In the genomic region with DNA sequence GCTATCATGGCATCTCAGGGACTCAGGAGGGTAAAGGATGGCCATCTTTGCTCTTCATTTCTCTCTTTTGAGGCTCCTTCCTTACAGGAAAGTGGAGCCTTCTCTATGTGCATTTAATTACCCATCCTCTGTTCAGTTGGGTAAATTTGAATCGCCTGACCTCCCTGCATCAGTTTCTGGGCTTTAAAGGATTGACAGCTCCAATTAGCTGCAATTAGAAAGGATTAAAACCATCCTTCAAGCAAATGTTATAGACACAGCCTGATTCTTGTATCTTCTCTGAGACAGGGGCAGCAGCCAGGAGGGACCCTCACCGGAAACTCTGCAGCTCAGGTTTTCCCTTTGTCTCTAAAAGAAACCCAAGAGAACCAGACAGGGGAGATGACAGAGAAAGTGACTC, we compare ENCODE assay signal across 22 mouse cellular contexts.
DNase-seq lines count a peak whose midpoint lies in the region; ATAC-seq lines count a peak whose summit lies in the region.
"Had no signal": no experiment of that assay in that cellular context is flagged by ENCODE, and none has a peak within 500 bp of the region (broad histone marks: within the 10 kb centered on the region; RNA-seq: fewer than 3 reads in every experiment).

No protein-coding gene starts in this region.

- H3K27ac ChIP-seq in forebrain, embryonic 10.5 days = 0 out of 2 replicates have a peak overlapping the region, but pooled peaks have one; percentile 30
- H3K27ac ChIP-seq in forebrain, embryonic 16.5 days (ENCODE audit: low read length) = no peak overlapping the region
- H3K27ac ChIP-seq in hindbrain, embryonic 13.5 days = peak overlapping the region; percentile 41; the same call in 1 of the 2 replicates
- no peak overlapping the region for H3K27ac ChIP-seq in hindbrain, embryonic 16.5 days (ENCODE audit: low read depth, low read length)
- peak overlapping the region; percentile 22; the same call in 1 of the 2 replicates for H3K27ac ChIP-seq in midbrain, embryonic 14.5 days (replicated peaks; ENCODE audit: low read depth, low read length)
- H3K27ac ChIP-seq in midbrain, embryonic 11.5 days (ENCODE audit: low read depth, low read length) = no peak overlapping the region
- H3K27ac ChIP-seq: embryonic facial prominence, embryonic 13.5 days; forebrain, embryonic 15.5 days; hindbrain, embryonic 14.5 days had no signal

- WGBS in forebrain, embryonic 10.5 days = 12% methylated on average over 2 of the region's 2 CpGs
- WGBS in forebrain, embryonic 16.5 days = 4% methylated on average over 2 of the region's 2 CpGs
- 44% methylated on average over 2 of the region's 2 CpGs for WGBS in hindbrain, embryonic 13.5 days
- 39% methylated on average over 2 of the region's 2 CpGs for WGBS in hindbrain, embryonic 16.5 days
- 26% methylated on average over 2 of the region's 2 CpGs for WGBS in midbrain, embryonic 14.5 days
- 32% methylated on average over 2 of the region's 2 CpGs for WGBS in midbrain, embryonic 11.5 days

- no peaks in the 10 kb centered on the region for H3K9me3 ChIP-seq in forebrain, embryonic 10.5 days
- no peaks in the 10 kb centered on the region for H3K9me3 ChIP-seq in forebrain, embryonic 16.5 days (ENCODE audit: control insufficient read depth, low read length)
- H3K9me3 ChIP-seq in hindbrain, embryonic 13.5 days = no peaks in the 10 kb centered on the region
- no peaks in the 10 kb centered on the region for H3K9me3 ChIP-seq in hindbrain, embryonic 16.5 days (ENCODE audit: control insufficient read depth, low read length)
- no peaks in the 10 kb centered on the region for H3K9me3 ChIP-seq in midbrain, embryonic 14.5 days (ENCODE audit: control insufficient read depth, low read length)
- H3K9me3 ChIP-seq in midbrain, embryonic 11.5 days (ENCODE audit: control insufficient read depth, low read length) = no peaks in the 10 kb centered on the region
- H3K9me3 ChIP-seq: embryonic facial prominence, embryonic 13.5 days; forebrain, embryonic 15.5 days had no signal

- no peak overlapping the region for H3K4me3 ChIP-seq in forebrain, embryonic 10.5 days
- H3K4me3 ChIP-seq in forebrain, embryonic 16.5 days (replicated peaks; ENCODE audit: low read length) = no peak overlapping the region
- no peak overlapping the region for H3K4me3 ChIP-seq in hindbrain, embryonic 13.5 days
- H3K4me3 ChIP-seq in hindbrain, embryonic 16.5 days (ENCODE audit: low read length) = no peak overlapping the region
- H3K4me3 ChIP-seq in midbrain, embryonic 14.5 days (replicated peaks; ENCODE audit: low read depth, low read length) = no peak overlapping the region
- H3K4me3 ChIP-seq in midbrain, embryonic 11.5 days (ENCODE audit: low read depth, low read length) = no peak overlapping the region
- H3K4me3 ChIP-seq: embryonic facial prominence, embryonic 13.5 days; forebrain, embryonic 15.5 days had no signal

- ATAC-seq in forebrain, embryonic 16.5 days = no peak
- no peak for ATAC-seq in hindbrain, embryonic 13.5 days (ENCODE audit: low FRiP score)
- ATAC-seq in hindbrain, embryonic 16.5 days = no peak
- no peak for ATAC-seq in midbrain, embryonic 14.5 days (ENCODE audit: low FRiP score, low TSS enrichment)
- ATAC-seq in midbrain, embryonic 11.5 days (ENCODE audit: low FRiP score) = no peak
- ATAC-seq: CD4-positive, CD25-positive, alpha-beta regulatory T cell, adult 4 months; forebrain, embryonic 15.5 days; inflammation-experienced regulatory T-cells, adult 6 months had no signal

- no peaks in the 10 kb centered on the region for H3K36me3 ChIP-seq in forebrain, embryonic 10.5 days (replicated peaks)
- no peaks in the 10 kb centered on the region for H3K36me3 ChIP-seq in forebrain, embryonic 16.5 days (ENCODE audit: control insufficient read depth, insufficient read depth)
- H3K36me3 ChIP-seq in hindbrain, embryonic 13.5 days = no peaks in the 10 kb centered on the region
- H3K36me3 ChIP-seq in hindbrain, embryonic 16.5 days (ENCODE audit: control insufficient read depth, insufficient read depth, low read length) = no peaks in the 10 kb centered on the region
- no peaks in the 10 kb centered on the region for H3K36me3 ChIP-seq in midbrain, embryonic 14.5 days (ENCODE audit: control insufficient read depth, insufficient read depth, low read length)
- no peaks in the 10 kb centered on the region for H3K36me3 ChIP-seq in midbrain, embryonic 11.5 days (ENCODE audit: control insufficient read depth, insufficient read depth, low read length)
- H3K36me3 ChIP-seq: embryonic facial prominence, embryonic 13.5 days; forebrain, embryonic 15.5 days; G1E had no signal

- H3K9ac ChIP-seq in forebrain, embryonic 16.5 days (replicated peaks; ENCODE audit: low read depth, low read length) = no peak overlapping the region
- no peak overlapping the region for H3K9ac ChIP-seq in hindbrain, embryonic 13.5 days
- no peak overlapping the region for H3K9ac ChIP-seq in hindbrain, embryonic 16.5 days (ENCODE audit: low read depth, low read length)
- no peak overlapping the region for H3K9ac ChIP-seq in midbrain, embryonic 14.5 days (replicated peaks; ENCODE audit: low read length)
- no peak overlapping the region for H3K9ac ChIP-seq in midbrain, embryonic 11.5 days (ENCODE audit: low read length)
- H3K9ac ChIP-seq: embryonic facial prominence, embryonic 13.5 days; forebrain, embryonic 15.5 days; hindbrain, embryonic 14.5 days had no signal

- peaks cover 9% of the 10 kb centered on the region; the same call in 1 of the 2 replicates for H3K27me3 ChIP-seq in forebrain, embryonic 10.5 days (ENCODE audit: poor library complexity, severe bottlenecking)
- H3K27me3 ChIP-seq in forebrain, embryonic 16.5 days (replicated peaks; ENCODE audit: control insufficient read depth, insufficient read depth, low read length) = no peaks in the 10 kb centered on the region
- H3K27me3 ChIP-seq in hindbrain, embryonic 13.5 days = no peaks in the 10 kb centered on the region
- H3K27me3 ChIP-seq in hindbrain, embryonic 16.5 days (replicated peaks; ENCODE audit: control insufficient read depth, insufficient read depth, low read length) = no peaks in the 10 kb centered on the region
- H3K27me3 ChIP-seq in midbrain, embryonic 14.5 days (ENCODE audit: control insufficient read depth, insufficient read depth, low read length) = no peaks in the 10 kb centered on the region
- H3K27me3 ChIP-seq in midbrain, embryonic 11.5 days (ENCODE audit: control insufficient read depth, insufficient read depth, low read length) = no peaks in the 10 kb centered on the region
- H3K27me3 ChIP-seq: forebrain, embryonic 15.5 days had no signal

- H3K4me2 ChIP-seq in forebrain, embryonic 16.5 days (ENCODE audit: low read length) = no peak overlapping the region
- H3K4me2 ChIP-seq in hindbrain, embryonic 13.5 days = no peak overlapping the region
- no peak overlapping the region for H3K4me2 ChIP-seq in hindbrain, embryonic 16.5 days (ENCODE audit: low read length)
- no peak overlapping the region for H3K4me2 ChIP-seq in midbrain, embryonic 14.5 days (ENCODE audit: low read length)
- no peak overlapping the region for H3K4me2 ChIP-seq in midbrain, embryonic 11.5 days
- H3K4me2 ChIP-seq: embryonic facial prominence, embryonic 13.5 days; forebrain, embryonic 15.5 days; hindbrain, embryonic 14.5 days had no signal

- no peak for DNase-seq in forebrain, embryonic 10.5 days (ENCODE audit: extremely low spot score, low spot score)
- DNase-seq in midbrain, embryonic 14.5 days = peak; percentile 21
- no peak for DNase-seq in midbrain, embryonic 11.5 days (ENCODE audit: low spot score, missing footprints)
- no peak for DNase-seq in thymus, postnatal 10 days (ENCODE audit: low spot score in 2 of 2)
- DNase-seq: adrenal gland, adult 8-10 months; adrenal gland, postnatal 36 days; B cell, adult 2 months; cerebellum, adult 11-12 months; cerebellum, adult 9-10 months; cerebellum, postnatal 25 days; gastrocnemius, postnatal 10 days; heart, postnatal 10 days; heart, postnatal 4 days had no signal

- peaks cover 31% of the 10 kb centered on the region for H3K4me1 ChIP-seq in forebrain, embryonic 10.5 days
- peaks cover 8% of the 10 kb centered on the region for H3K4me1 ChIP-seq in forebrain, embryonic 16.5 days (replicated peaks; ENCODE audit: control insufficient read depth, insufficient read depth, low read length)
- H3K4me1 ChIP-seq in hindbrain, embryonic 13.5 days (replicated peaks) = peaks cover 40% of the 10 kb centered on the region
- peaks cover 14% of the 10 kb centered on the region for H3K4me1 ChIP-seq in hindbrain, embryonic 16.5 days (ENCODE audit: control insufficient read depth, insufficient read depth, low read depth, low read length)
- H3K4me1 ChIP-seq in midbrain, embryonic 14.5 days (ENCODE audit: control insufficient read depth, insufficient read depth, low read length) = peaks cover 11% of the 10 kb centered on the region; the same call in 1 of the 2 replicates
- no peaks in the 10 kb centered on the region for H3K4me1 ChIP-seq in midbrain, embryonic 11.5 days (ENCODE audit: control insufficient read depth, insufficient read depth, low read length)

Comparison
In these comparisons a context has a peak if more than half of its experiments do, and no peak if none do; other contexts are left out.
1. H3K27ac ChIP-seq: peak in forebrain, embryonic 10.5 days (single experiment), hindbrain, embryonic 13.5 days (single experiment) and midbrain, embryonic 14.5 days (single experiment); none in forebrain, embryonic 16.5 days (single experiment), hindbrain, embryonic 16.5 days (single experiment) and midbrain, embryonic 11.5 days (single experiment).